Mouse (Mus musculus) layer of hippocampus, adult 18-20 months (tissue): ENCODE results near the gene Sesn1. TPM values are rescaled to one million over a fixed set of nuclear protein-coding genes. Genes with fewer than 3 reads are reported as not detected.
"Not testable (repeated sequence)": the region's sequence is repeated elsewhere in the genome, so short reads cannot be mapped to it uniquely, and the experiment has no call there.

Source experiments
- DNase-seq, 2 experiments: peaks; one replicate each; pipeline ENCODE4 v3.0.0; 2022; ENCODE audit warnings: low spot score in 2 of 2
- long read RNA-seq: library from polyadenylated mRNA; stranded (forward); transcript quantifications from one replicate; pipeline ENCODE4 v2.0.0, GENCODE M21; 2021
- total RNA-seq, 2 experiments: library from RNA; stranded (reverse); gene quantifications; 2 replicates each; pipeline ENCODE4 v1.2.3; 2021

Gene Sesn1
- 10 to 100 TPM; 54.1 to 55.6 TPM for total RNA-seq
- long read RNA-seq, transcript Sesn1-202 (10 exons, 3,809 nt): minor isoform, 10 of 117 reads
- long read RNA-seq, transcript Sesn1-201 (10 exons, 2,600 nt): major isoform, 99 of 117 reads
- long read RNA-seq, partial matches to known transcripts: 5 of 117 reads
- long read RNA-seq, other reads (novel, unspliced or antisense): 3 of 117 reads

DNA sequence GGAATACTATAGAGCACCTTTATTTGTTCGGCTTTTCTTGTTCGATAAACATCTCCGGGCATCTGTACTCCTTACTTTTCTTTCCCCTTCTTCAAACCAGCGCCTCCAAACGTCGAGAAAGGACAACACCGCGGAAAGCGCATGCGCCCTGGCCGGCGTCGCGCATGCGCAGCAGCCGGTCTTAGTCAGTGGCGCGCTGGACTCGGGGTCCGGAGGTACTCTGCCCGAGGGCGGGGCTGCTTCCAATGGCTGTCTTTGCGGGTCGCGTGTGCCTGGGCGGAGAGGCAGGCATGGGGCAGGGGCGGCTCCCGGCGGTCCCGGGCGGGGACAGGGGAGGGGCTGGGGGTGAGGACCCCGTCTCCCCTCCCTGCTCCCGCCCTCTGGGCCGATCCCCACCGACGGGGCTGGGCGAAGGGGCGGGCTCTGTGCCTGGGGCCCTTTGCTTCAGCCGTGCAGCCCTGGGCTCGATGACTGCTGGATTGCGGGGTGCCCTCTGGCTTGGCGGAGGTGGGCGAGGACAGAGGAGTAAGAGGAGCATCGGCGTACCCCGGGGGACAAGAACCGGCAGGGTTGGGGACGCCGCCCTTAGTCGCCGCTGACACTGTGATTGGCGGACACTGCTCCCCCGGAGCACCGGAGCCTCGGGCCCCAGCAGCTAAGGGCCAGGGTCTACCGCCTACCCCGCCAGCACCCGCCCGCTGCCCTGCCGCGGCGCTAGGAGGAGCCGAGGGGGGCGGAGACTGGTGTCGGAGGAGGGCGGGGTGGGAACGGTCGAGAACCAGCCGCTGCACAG, at the start of gene Sesn1, which contains the start of gene Cep57l1:
TSS of gene Sesn1 (plus strand) at position 165 of the 793 bp plus-strand sequence.
TSS of gene Cep57l1 (minus strand) at position 101 of the 793 bp plus-strand sequence.
- DNase-seq: peak; percentile 82 to 97

GRCm38 (mm10) chr10:41760866-41761265, 48.9 kb upstream of the Sesn1 start:
- no peak for DNase-seq

GRCm38 (mm10) chr10:41763741-41764385, 45.9 kb upstream of the Sesn1 start:
- no peak for DNase-seq

GRCm38 (mm10) chr10:41765586-41765985, 44.1 kb upstream of the Sesn1 start:
- no peak for DNase-seq

- DNase-seq: no peak
These were observed 43.5 kb upstream of the Sesn1 start for GRCm38 (mm10) chr10:41766280-41766679.

DNA sequence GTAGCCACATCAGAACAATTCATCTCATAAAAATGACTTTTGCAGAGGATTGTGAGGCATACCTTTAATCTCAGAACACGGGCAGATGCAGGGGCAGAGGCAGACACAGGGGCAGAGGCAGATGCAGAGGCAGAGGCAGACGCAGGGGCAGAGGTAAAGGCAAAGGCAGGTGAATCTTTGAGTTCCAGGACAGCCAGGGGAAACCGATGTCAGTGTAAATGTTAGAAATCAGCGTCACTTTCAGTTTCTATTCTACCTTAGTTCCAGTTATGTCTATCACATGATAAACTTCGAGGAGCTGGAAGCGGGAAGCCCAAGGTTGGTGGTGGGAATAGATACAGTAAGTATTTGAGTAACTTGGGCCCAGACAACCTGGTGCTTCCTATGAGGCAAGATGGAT, 42.5 kb upstream of the Sesn1 start:
- no peak for DNase-seq

DNA sequence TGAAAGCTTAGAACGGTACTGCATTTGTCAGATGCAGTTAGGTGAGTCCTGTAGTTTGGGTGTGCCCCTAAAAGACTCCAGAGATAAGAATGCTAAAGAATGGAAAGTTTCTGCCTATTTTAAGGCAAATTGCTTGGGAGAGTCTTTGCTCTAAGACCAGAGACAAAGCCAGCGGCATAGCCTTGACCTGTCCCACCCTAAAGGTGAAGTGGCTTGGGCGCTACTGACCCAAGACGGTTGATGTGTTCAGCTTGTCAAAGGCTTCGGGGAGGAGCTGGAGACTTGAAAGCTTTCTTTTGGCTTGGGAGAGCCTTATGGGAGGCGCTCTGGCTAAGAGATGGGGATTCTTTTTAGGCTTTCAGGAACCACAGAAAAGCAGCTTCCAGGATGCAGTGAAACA, 17.4 kb upstream of the Sesn1 start:
- no peak for DNase-seq

GRCm38 (mm10) chr10:41797253-41797652, 12.5 kb upstream of the Sesn1 start:
- no peak for DNase-seq

DNA sequence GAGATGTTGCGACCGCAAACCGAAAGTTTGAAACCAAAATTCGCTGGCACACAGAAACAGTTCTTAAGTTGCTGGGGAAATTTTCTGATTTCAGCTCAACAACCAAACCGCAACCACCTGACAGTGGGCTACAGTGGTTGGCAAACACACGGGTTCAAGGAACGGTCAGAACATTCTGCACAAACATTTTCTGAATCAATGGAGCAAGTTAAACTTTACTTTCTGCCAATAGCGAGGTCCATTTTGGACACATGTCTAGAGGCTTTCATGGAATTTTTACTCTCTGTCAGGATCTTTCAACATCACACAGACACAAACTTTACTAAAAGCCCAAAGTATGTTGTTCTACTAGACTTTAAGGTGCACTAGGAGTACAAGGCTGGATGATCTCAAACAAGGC, 6.3 kb upstream of the Sesn1 start:
- DNase-seq: no peak

DNA sequence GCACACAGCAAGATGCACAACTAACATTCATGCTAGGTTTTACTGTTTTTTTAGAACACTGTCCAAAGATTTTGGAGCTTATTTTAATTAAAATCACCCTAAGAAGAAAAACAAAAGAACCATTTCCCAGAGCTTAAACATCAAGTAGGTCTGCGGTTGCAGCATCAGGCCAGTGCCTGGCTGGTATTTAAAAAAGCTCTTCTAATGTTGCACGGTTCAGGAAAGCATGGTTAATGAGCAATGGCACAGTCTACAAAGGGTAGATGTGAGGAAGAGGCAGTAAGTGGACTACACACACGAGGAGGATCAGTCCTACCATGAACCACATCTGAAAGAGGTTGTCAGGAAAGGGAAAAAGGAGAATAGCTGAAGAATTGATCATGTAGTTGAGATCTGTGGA, 5.0 kb upstream of the Sesn1 start:
- DNase-seq: no peak

GRCm38 (mm10) chr10:41805729-41806355, 3.9 kb upstream of the Sesn1 start:
- DNase-seq: no peak

DNA sequence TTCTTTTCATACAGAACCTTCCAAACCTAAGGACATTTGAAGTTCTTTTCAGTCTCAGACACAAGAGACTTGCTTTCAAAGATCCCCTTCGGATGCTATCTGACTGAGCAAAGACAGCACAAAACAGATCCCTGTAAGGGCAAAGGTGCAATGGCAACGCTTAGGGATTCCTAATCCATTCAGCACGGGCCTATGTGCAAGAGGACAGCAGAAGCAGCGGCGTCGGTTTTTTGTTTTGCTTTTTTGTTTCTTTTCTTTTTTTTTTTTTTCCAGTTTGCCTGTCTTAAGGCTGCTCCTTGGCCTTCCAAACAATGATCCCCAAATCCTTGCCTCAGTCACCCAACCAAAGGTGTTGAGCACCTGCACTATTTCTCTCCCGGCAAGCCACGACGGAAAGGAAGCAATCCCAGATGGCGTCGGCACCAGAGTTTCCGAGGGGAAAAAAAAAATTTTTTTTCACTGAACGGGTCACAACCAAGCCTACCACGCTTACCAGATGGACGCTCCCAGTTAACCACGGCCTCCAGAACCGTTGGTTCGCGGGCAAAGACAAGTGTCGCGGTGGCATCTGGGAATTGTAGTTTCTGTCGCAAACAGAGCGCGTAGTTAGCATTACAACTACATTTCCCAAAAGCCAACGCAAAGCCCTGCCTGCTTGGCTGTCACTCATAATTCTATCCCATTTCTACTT, 510 bp upstream of the Sesn1 start:
- peak in 1 of 2 experiments; percentile 88 for DNase-seq

DNA sequence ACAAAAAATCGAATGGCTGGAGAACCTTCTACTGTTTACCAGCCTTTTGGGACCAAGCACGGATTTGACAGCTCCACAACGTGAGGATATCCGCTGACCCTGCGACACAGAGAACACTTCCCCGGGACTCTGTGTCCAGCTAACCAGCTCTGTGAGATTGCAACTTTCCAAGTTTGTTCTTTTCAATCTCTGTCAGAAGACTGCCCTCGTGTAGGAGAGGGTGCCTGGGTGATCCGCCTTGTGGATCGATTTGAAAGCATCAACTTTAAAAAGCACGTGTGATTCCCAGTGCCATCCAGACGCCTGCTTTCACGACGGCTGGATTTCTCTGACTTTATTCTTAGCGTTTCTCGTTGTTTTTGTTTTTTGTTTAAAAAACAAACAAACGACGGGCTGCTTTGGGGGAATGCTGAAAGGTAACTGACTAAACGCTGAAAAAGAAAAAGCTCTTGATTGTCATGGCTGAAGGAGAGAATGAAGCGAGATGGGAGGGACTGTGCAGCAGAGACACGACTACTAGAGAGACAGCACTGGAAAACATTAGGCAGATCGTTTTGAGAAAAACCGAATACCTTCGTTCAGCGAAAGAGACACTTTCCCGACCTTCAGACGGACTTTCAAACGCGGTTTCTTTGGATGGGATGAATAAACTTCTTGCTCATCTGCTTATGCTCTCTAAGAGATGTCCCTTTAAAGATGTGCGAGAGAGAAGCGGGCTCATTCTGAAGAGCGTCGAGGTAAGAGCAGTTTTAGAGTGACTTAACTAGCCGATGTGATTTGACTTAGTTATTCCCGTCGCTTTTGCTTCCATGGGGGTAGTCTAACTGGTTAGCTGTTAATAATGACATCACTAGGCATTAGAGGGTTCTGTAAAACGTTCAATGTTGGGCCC, 1.1 kb downstream of the Sesn1 start:
- peak in 1 of 2 experiments; percentile 16 for DNase-seq

DNA sequence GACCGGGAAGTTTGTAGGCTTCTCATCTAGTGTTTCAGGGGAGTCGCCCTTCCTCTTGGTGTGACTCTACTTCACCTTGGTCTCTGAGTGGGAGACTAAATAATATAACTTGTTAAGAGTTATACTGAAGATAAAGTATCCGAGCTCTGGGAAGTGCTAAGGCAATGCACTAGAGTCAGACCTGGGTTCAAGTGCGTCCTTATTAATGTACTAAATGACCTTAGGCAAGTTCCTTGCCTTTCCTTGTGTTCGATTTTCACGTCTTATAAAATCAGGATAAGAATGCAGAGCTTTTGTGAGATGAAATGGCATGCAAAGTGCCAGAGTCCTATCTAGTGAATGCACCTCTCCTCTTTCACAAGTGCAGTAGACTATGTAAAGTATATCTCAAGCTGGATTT, 2.8 kb downstream of the Sesn1 start:
- DNase-seq: no peak

- DNase-seq: no peak
These were observed 4.6 kb downstream of the Sesn1 start for GRCm38 (mm10) chr10:41814305-41814853.

- no peak for DNase-seq
These were observed 6.8 kb downstream of the Sesn1 start for GRCm38 (mm10) chr10:41816516-41816915.

DNA sequence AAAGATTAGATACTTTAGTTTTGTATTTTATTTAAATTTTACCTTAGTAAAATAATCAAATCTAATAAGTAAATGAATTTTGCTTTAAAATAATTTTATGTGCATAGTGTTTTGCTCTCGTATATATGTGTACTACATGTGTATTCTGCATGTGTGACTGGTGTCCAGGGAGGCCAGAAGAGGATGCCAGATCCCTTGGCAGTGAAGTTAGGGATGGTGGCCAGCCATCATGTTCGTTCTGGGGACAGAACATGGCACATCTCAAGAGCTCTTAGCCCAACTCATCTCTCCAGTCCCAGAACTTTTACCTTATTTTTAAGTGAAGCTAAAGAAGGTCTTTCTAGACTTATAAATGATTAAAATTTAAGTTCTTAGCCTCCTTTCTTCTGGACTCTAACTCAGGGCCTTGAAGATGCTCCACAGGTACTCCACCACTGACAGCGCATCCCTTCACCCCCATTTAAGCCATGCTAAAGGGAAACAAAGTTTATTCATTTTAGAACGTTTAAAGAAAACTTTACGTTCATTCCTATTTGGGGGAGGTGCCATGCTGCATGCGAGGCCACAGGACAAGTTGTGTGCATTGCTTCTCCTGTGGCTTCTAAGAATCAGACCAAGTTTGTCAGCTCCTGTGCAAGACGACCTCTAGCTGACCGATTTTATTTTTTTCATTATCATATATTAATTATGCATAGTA, 8.4 kb downstream of the Sesn1 start:
- DNase-seq: no peak

DNA sequence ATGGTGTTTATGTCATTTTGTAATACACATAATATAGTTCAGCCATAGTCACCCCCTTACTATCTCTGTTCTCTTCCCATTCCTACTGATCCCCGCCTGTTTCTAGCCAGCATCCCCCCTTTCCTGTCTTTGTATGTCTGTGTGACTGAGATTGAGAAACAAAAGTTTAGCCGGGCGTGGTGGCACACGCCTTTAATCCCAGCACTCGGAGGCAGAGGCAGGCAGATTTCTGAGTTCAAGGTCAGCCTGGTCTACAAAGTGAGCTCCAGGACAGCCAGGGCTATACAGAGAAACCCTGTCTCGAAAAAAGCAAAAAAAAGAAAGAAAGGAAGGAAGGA, 9.0 kb downstream of the Sesn1 start:
- not testable (repeated sequence) for DNase-seq

DNA sequence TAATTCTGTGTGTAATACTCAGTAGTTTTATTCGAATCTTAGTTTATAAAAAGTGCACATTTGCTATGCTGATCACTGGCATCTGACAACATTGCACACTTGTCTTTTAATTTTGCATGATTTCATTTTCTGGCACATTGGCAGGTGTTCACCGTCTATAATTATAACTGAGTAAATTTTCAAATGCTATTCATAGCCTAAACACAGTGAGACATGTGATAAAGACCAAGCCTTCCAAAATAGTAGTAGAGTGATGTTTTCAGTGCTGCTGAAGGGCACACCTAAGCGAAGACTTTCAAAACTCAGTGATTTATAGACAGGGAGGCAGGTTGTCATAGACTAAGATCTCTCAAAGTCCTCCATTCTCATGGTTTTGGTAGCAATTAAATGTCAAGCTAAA, 9.6 kb downstream of the Sesn1 start:
- DNase-seq: peak in 1 of 2 experiments; percentile 48
